Mouse (Mus musculus) brain, embryonic 14.5 days (tissue): ENCODE results near the gene Ubash3a.

ENCODE experiments used
- CTCF ChIP-seq: fragments of 200-500 bp; IDR thresholded peaks from 2 replicates; pipeline ENCODE4 v1.5.1; 2012; ENCODE audit warnings: inconsistent platforms, mild to moderate bottlenecking, moderate library complexity, borderline replicate concordance; ENCODE audit not compliant: insufficient read depth, insufficient read length; ENCODE audit errors: extremely low read depth
- POLR2A ChIP-seq: fragments of 200-500 bp; IDR thresholded peaks from 2 replicates; pipeline ENCODE4 v1.6.1; 2012; ENCODE audit warnings: mild to moderate bottlenecking, inconsistent platforms, borderline replicate concordance; ENCODE audit not compliant: poor library complexity, insufficient read depth, insufficient read length, severe bottlenecking; ENCODE audit errors: extremely low read depth

GRCm38 (mm10) chr17:31232251-31233010 lies 24.8 kb downstream of the Ubash3a start:
- TF ChIP-seq CTCF, result no peak
- TF ChIP-seq POLR2A, result no peak
